Mouse (Mus musculus): ENCODE data around the gene Aym1. TPM values are rescaled to one million over a fixed set of nuclear protein-coding genes. Genes with fewer than 3 reads are reported as not detected.

Gene Aym1
- polyA plus RNA-seq, 1 experiment from 2014 or later, result not detected

Small RNAs within 50 kb of the gene (microRNA-seq; reads per million reads assigned to microRNA genes)
- gene Mir7229 (not detected), gene Mir7230 (not detected)

Other genes with a start within 250 kb of the Aym1 start
- gene 2900026A02Rik, start 136.1 kb upstream of the Aym1 start, polyA plus RNA-seq (2015; fragmentation: Nextera tagmentation; extraction: Ambion mirVana), result 2.6 and 3.4 TPM in 2 replicates
- not detected in 2 replicates for gene Tmem211, start 130.4 kb upstream of the Aym1 start, polyA plus RNA-seq (2015; fragmentation: Nextera tagmentation; extraction: Ambion mirVana)
- gene Sgsm1, start 46.5 kb upstream of the Aym1 start, polyA plus RNA-seq (2015; fragmentation: Nextera tagmentation; extraction: Ambion mirVana), result 1.6 and 2.0 TPM in 2 replicates
- gene Wscd2, start 133.0 kb downstream of the Aym1 start, polyA plus RNA-seq (2015; fragmentation: Nextera tagmentation; extraction: Ambion mirVana), result 0.06 and 0.09 TPM in 2 replicates

All from liver, embryonic 16.5 days (tissue).